Mouse (Mus musculus) gastrocnemius, postnatal 4 days (tissue): ENCODE measurements around the gene Plin2. TPM values are rescaled to one million over a fixed set of nuclear protein-coding genes. Genes with fewer than 3 reads are reported as not detected.
"Not testable (repeated sequence)": the region's sequence is repeated elsewhere in the genome, so short reads cannot be mapped to it uniquely, and the experiment has no call there.

Experiments
- DNase-seq, 2 experiments: peaks; one replicate each; pipeline ENCODE4 v3.0.0; 2021 to 2022; ENCODE audit warnings: low spot score in 2 of 2, mixed read lengths in 2 of 2
- total RNA-seq, 2 experiments: library from RNA; stranded (reverse); gene quantifications; 2 replicates each; pipeline ENCODE4 v1.2.3; 2021

Gene Plin2
- total RNA-seq, 2 experiments from 2014 or later, result 95.5 to 103 TPM

GRCm38 (mm10) chr4:86684806-86685205, 14.9 kb upstream of the Plin2 start:
- no peak for DNase-seq

- DNase-seq, result no peak
These were observed 13.9 kb upstream of the Plin2 start for GRCm38 (mm10) chr4:86683746-86684145.

- no peak for DNase-seq
These were observed 13.4 kb upstream of the Plin2 start for GRCm38 (mm10) chr4:86683280-86683679.

- DNase-seq, result no peak
These were observed 12.0 kb upstream of the Plin2 start for GRCm38 (mm10) chr4:86681846-86682245.

GRCm38 (mm10) chr4:86681421-86681820, 11.6 kb upstream of the Plin2 start:
- no peak for DNase-seq

- DNase-seq, result no peak
These were observed 9.8 kb upstream of the Plin2 start for GRCm38 (mm10) chr4:86679686-86680085.

- DNase-seq, result no peak
These were observed 6.9 kb upstream of the Plin2 start for GRCm38 (mm10) chr4:86676756-86677155.

- DNase-seq, result not testable (repeated sequence)
These were observed 4.9 kb upstream of the Plin2 start for GRCm38 (mm10) chr4:86674739-86675138.

- DNase-seq, result not testable (repeated sequence)
These were observed 4.3 kb upstream of the Plin2 start for GRCm38 (mm10) chr4:86674150-86674549.

- no peak for DNase-seq
These were observed 2.6 kb upstream of the Plin2 start for GRCm38 (mm10) chr4:86672450-86672849.

- no peak for DNase-seq
These were observed 1.9 kb upstream of the Plin2 start for GRCm38 (mm10) chr4:86671803-86672202.

- DNase-seq, result no peak
These were observed 884 bp upstream of the Plin2 start for GRCm38 (mm10) chr4:86670582-86671306.

GRCm38 (mm10) chr4:86669241-86669753, 563 bp downstream of the Plin2 start:
- DNase-seq, result not testable (repeated sequence)

GRCm38 (mm10) chr4:86668290-86669000, 1.4 kb downstream of the Plin2 start:
- no peak for DNase-seq

GRCm38 (mm10) chr4:86665596-86665995, 4.3 kb downstream of the Plin2 start:
- DNase-seq, result no peak

- no peak for DNase-seq
These were observed 5.9 kb downstream of the Plin2 start for GRCm38 (mm10) chr4:86663919-86664318.

GRCm38 (mm10) chr4:86657176-86657575, 12.7 kb downstream of the Plin2 start:
- DNase-seq, result no peak

- not testable (repeated sequence) for DNase-seq
These were observed 13.4 kb downstream of the Plin2 start for GRCm38 (mm10) chr4:86656410-86656809.

GRCm38 (mm10) chr4:86651686-86652384, 18.0 kb downstream of the Plin2 start:
- DNase-seq, result no peak

- DNase-seq, result not testable (repeated sequence)
These were observed 21.5 kb downstream of the Plin2 start for GRCm38 (mm10) chr4:86648394-86648793.

- DNase-seq, result not testable (repeated sequence)
These were observed 32.3 kb downstream of the Plin2 start for GRCm38 (mm10) chr4:86637561-86637960.

GRCm38 (mm10) chr4:86634873-86635272, 35.0 kb downstream of the Plin2 start:
- DNase-seq, result not testable (repeated sequence)
